ENCODE assay signal across 8 mouse cellular contexts in the genomic region with DNA sequence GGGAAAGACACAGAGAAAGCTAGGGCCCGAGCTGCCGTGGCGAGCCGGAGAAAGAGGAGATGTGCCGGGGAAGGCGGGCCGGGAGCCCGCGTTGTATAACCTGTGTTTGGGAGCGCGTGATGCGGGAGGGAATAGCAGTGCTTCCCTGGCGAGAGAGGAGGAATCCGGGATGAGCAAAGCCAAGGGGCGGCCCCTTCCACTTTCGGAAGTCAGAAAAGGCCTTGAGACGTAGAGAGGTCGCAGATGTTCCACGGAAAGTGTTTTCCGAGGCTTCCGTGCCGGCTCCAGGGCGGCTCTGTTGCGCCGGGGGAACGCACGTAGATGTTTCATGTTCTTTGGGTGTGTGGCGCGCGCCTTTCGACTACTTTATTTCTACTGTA. TPM values are rescaled to one million over a fixed set of nuclear protein-coding genes. Genes with fewer than 3 reads are reported as not detected.
DNase-seq lines count a peak whose midpoint lies in the region; ATAC-seq and TF ChIP-seq lines count a peak whose summit lies in the region.

No protein-coding gene starts in this region.

- no peaks in the 10 kb centered on the region for H3K36me3 ChIP-seq in forebrain, postnatal 0 days (ENCODE audit: insufficient read depth)
- 0 out of 2 replicates have a peak, but pooled peaks cover 3% of the 10 kb centered on the region for H3K36me3 ChIP-seq in limb, embryonic 11.5 days (ENCODE audit: control insufficient read depth, insufficient read depth, low read length)
- 0 out of 2 replicates have a peak, but pooled peaks cover 3% of the 10 kb centered on the region for H3K36me3 ChIP-seq in midbrain, embryonic 13.5 days

- TF ChIP-seq CTCF in forebrain, postnatal 0 days (IDR thresholded peaks at IDR 0.05; ENCODE audit: low read depth) = no peak

- no peaks in the 10 kb centered on the region for H3K27me3 ChIP-seq in forebrain, postnatal 0 days (ENCODE audit: insufficient read depth, low read length)
- H3K27me3 ChIP-seq in limb, embryonic 11.5 days (ENCODE audit: control insufficient read depth, insufficient read depth, low read length) = no peaks in the 10 kb centered on the region
- no peaks in the 10 kb centered on the region for H3K27me3 ChIP-seq in midbrain, embryonic 13.5 days

- WGBS in forebrain, postnatal 0 days = 1% methylated on average over 31 of the region's 31 CpGs
- under 1% methylated on average over 31 of the region's 31 CpGs for WGBS in limb, embryonic 11.5 days
- WGBS in midbrain, embryonic 13.5 days = under 1% methylated on average over 31 of the region's 31 CpGs

- H3K4me1 ChIP-seq in forebrain, postnatal 0 days (ENCODE audit: insufficient read depth) = 0 out of 2 replicates have a peak, but pooled peaks cover 14% of the 10 kb centered on the region
- H3K4me1 ChIP-seq in limb, embryonic 11.5 days (ENCODE audit: control insufficient read depth, insufficient read depth, low read length) = no peaks in the 10 kb centered on the region
- H3K4me1 ChIP-seq in midbrain, embryonic 13.5 days (replicated peaks) = peaks cover 43% of the 10 kb centered on the region

- ATAC-seq in forebrain, postnatal 0 days = peak; percentile 53
- ATAC-seq in limb, embryonic 11.5 days (ENCODE audit: insufficient number of reproducible peaks, low FRiP score, low TSS enrichment, low read depth) = peak; percentile 42
- peak; percentile 37; the same call in 1 of the 2 replicates for ATAC-seq in midbrain, embryonic 13.5 days

- H3K9me3 ChIP-seq in forebrain, postnatal 0 days (ENCODE audit: low read length) = no peaks in the 10 kb centered on the region
- H3K9me3 ChIP-seq in limb, embryonic 11.5 days (ENCODE audit: control insufficient read depth, low read length) = no peaks in the 10 kb centered on the region
- H3K9me3 ChIP-seq in midbrain, embryonic 13.5 days = no peaks in the 10 kb centered on the region

- H3K9ac ChIP-seq in forebrain, postnatal 0 days = peak overlapping the region; percentile 91
- peak overlapping the region; percentile 95 for H3K9ac ChIP-seq in limb, embryonic 11.5 days (ENCODE audit: low read length)
- peak overlapping the region; percentile 92 for H3K9ac ChIP-seq in midbrain, embryonic 13.5 days (replicated peaks)

- H3K27ac ChIP-seq in forebrain, postnatal 0 days (ENCODE audit: low read depth, low read length) = peak overlapping the region; percentile 92
- H3K27ac ChIP-seq in limb, embryonic 11.5 days (replicated peaks; ENCODE audit: low read depth, low read length) = peak overlapping the region; percentile 83
- peak overlapping the region; percentile 94 for H3K27ac ChIP-seq in midbrain, embryonic 13.5 days

- H3K4me2 ChIP-seq in forebrain, postnatal 0 days (ENCODE audit: low read depth) = peak overlapping the region; percentile 74
- peak overlapping the region; percentile 72 for H3K4me2 ChIP-seq in limb, embryonic 11.5 days (ENCODE audit: low read depth, severe bottlenecking)
- peak overlapping the region; percentile 87 for H3K4me2 ChIP-seq in midbrain, embryonic 13.5 days (replicated peaks)

- H3K4me3 ChIP-seq in forebrain, postnatal 0 days (ENCODE audit: low read depth, low read length) = peak overlapping the region; percentile 74
- peak overlapping the region; percentile 79 for H3K4me3 ChIP-seq in limb, embryonic 11.5 days (ENCODE audit: low read depth, low read length)
- H3K4me3 ChIP-seq in midbrain, embryonic 13.5 days (replicated peaks) = peak overlapping the region; percentile 84

- DNase-seq in kidney, adult 8-10 months = peak; percentile 57 to 64
- no peak for DNase-seq in kidney, adult 11 months
- DNase-seq in R1 (ENCODE audit: low read depth, low spot score) = peak; percentile 69
- no peak for DNase-seq in forebrain, postnatal 0 days
- DNase-seq in limb, embryonic 11.5 days (ENCODE audit: low spot score) = no peak
- no peak for DNase-seq in layer of hippocampus, postnatal 36 days
- no peak for DNase-seq in urinary bladder, adult 18-20 months (ENCODE audit: low spot score in 2 of 2)

RNA-seq across cellular contexts. Expression of a gene that starts 0.5 kb away (rescaled TPM):
- total RNA-seq in forebrain, postnatal 0 days (2014; rRNA removed) = 36.2 and 51.5 TPM in 2 replicates
- 12.8 and 23.2 TPM in 2 replicates for polyA plus RNA-seq in forebrain, postnatal 0 days (2015; fragmentation: Nextera tagmentation; extraction: Ambion mirVana)
- polyA plus RNA-seq in limb, embryonic 11.5 days (2014; fragmentation: Nextera tagmentation; extraction: Ambion mirVana) = 90.7 and 95.6 TPM in 2 replicates
- 132 and 134 TPM in 2 replicates for polyA plus RNA-seq in midbrain, embryonic 13.5 days (2015; fragmentation: Nextera tagmentation; extraction: Ambion mirVana)
- total RNA-seq in layer of hippocampus, postnatal 36 days (2021) = 10 to 100 TPM; 65.2 to 76.8 TPM

RNA-seq across cellular contexts. Expression of a gene that starts 45.3 kb away (rescaled TPM):
- total RNA-seq in forebrain, postnatal 0 days (2014; rRNA removed) = not detected in 2 replicates
- 0.11 TPM in 1 of 2 replicates, not detected in the other for polyA plus RNA-seq in forebrain, postnatal 0 days (2015; fragmentation: Nextera tagmentation; extraction: Ambion mirVana)
- polyA plus RNA-seq in limb, embryonic 11.5 days (2014; fragmentation: Nextera tagmentation; extraction: Ambion mirVana) = 0.28 and 0.29 TPM in 2 replicates
- 0.09 and 0.22 TPM in 2 replicates for polyA plus RNA-seq in midbrain, embryonic 13.5 days (2015; fragmentation: Nextera tagmentation; extraction: Ambion mirVana)
- total RNA-seq in layer of hippocampus, postnatal 36 days (2021) = not detected

Comparison
In these comparisons a context has a peak if more than half of its experiments do, and no peak if none do; other contexts are left out.
1. DNase-seq: peak in kidney, adult 8-10 months (2 of 2) and R1 (single experiment); none in kidney, adult 11 months (single experiment), forebrain, postnatal 0 days (single experiment), limb, embryonic 11.5 days (single experiment), layer of hippocampus, postnatal 36 days (0 of 2) and urinary bladder, adult 18-20 months (0 of 2).
2. Peak in every context shown above with its lines, with median percentiles within 50 percentile points of each other: ATAC-seq, H3K27ac ChIP-seq, H3K4me2 ChIP-seq, H3K4me3 ChIP-seq and H3K9ac ChIP-seq.